In the genomic region with DNA sequence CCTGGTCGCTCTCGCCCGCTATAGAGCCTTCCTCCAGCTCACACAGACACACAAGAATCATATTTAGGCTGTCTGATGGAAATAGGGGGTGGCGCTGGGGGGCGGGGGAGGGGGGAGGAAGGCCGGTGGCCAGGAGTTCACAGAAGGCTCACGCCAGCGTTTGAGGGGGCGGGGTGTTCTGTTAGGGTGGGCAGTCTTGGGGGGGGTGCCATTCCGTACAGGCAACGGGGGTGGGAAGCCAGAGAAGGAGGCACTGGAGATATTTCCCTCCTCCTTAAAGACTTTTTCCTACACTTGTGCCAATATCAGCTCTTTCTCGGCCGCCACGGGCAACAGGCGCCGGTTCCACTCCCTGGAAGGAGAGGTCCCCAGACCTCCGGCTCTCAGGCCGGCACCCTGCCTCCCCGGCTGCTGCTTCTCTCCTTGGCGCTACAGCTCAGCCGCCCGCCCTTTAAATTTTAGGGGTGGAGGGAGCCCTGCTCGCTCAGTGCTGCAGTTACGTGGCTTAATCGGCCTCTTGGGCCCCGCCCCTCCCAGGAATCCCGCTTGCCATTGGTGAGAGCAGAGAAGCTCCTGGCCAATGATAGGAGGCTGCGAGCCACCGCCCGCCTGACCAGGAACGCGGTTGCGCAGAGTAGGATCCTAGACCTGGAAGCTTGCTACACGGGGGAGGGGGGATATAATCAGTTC, we compare ENCODE assay signal across 8 mouse cellular contexts. TPM values are rescaled to one million over a fixed set of nuclear protein-coding genes. Genes with fewer than 3 reads are reported as not detected.
A peak's percentile ranks its signal among the peaks of the same experiment; 100 is the strongest.
DNase-seq lines count a peak whose midpoint lies in the region; ATAC-seq and TF ChIP-seq lines count a peak whose summit lies in the region.

No protein-coding gene starts in this region.

- TF ChIP-seq CTCF in kidney, adult 2 months (conservative IDR thresholded peaks at IDR 0.05; ENCODE audit: insufficient read depth, insufficient read length, low read depth, low read length): no peak

- H3K36me3 ChIP-seq in embryonic facial prominence, embryonic 13.5 days: no peaks in the 10 kb centered on the region
- H3K36me3 ChIP-seq in kidney, adult 2 months (ENCODE audit: control insufficient read depth, insufficient read depth, low read length): no peaks in the 10 kb centered on the region
- no peaks in the 10 kb centered on the region for H3K36me3 ChIP-seq in limb, embryonic 13.5 days
- H3K36me3 ChIP-seq in midbrain, embryonic 16.5 days (ENCODE audit: control insufficient read depth, insufficient read depth, low read length): no peaks in the 10 kb centered on the region

- peak overlapping the region; percentile 88 for H3K4me2 ChIP-seq in embryonic facial prominence, embryonic 13.5 days
- H3K4me2 ChIP-seq in limb, embryonic 13.5 days (replicated peaks): peak overlapping the region; percentile 86
- H3K4me2 ChIP-seq in midbrain, embryonic 16.5 days (ENCODE audit: low read length): peak overlapping the region; percentile 92

- peak; percentile 38 for TF ChIP-seq POLR2A in kidney, adult 2 months (IDR thresholded peaks at IDR 0.05; ENCODE audit: low read depth, low read length)

- DNase-seq in 3134 (ENCODE audit: extremely low read depth, insufficient read length, low spot score): peak; percentile 89
- DNase-seq in adrenal gland, postnatal 36 days: peak; percentile 98 to 99
- peak; percentile 97 to 99 for DNase-seq in heart, adult 18-20 months
- peak; percentile 99 for DNase-seq in kidney, adult 2 months
- peak; percentile 74 to 92 for DNase-seq in spleen, postnatal 10 days (ENCODE audit: low spot score in 2 of 2)

- H3K27me3 ChIP-seq in embryonic facial prominence, embryonic 13.5 days: 0 out of 2 replicates have a peak, but pooled peaks cover 7% of the 10 kb centered on the region
- H3K27me3 ChIP-seq in kidney, adult 2 months (replicated peaks; ENCODE audit: control insufficient read depth, insufficient read depth, low read length): no peaks in the 10 kb centered on the region
- H3K27me3 ChIP-seq in limb, embryonic 13.5 days: peaks cover 11% of the 10 kb centered on the region; the same call in 1 of the 2 replicates
- no peaks in the 10 kb centered on the region; the same call in 1 of the 2 replicates for H3K27me3 ChIP-seq in midbrain, embryonic 16.5 days (ENCODE audit: control insufficient read depth, insufficient read depth, low read depth, low read length)

- no peaks in the 10 kb centered on the region for H3K9me3 ChIP-seq in embryonic facial prominence, embryonic 13.5 days
- H3K9me3 ChIP-seq in limb, embryonic 13.5 days: no peaks in the 10 kb centered on the region
- H3K9me3 ChIP-seq in midbrain, embryonic 16.5 days (replicated peaks; ENCODE audit: control insufficient read depth, low read length, poor library complexity, severe bottlenecking): no peaks in the 10 kb centered on the region

- H3K27ac ChIP-seq in embryonic facial prominence, embryonic 13.5 days: peak overlapping the region; percentile 95
- peak overlapping the region; percentile 79 for H3K27ac ChIP-seq in kidney, adult 2 months (ENCODE audit: insufficient read depth, low read depth, low read length)
- peak overlapping the region; percentile 85 for H3K27ac ChIP-seq in limb, embryonic 13.5 days
- H3K27ac ChIP-seq in midbrain, embryonic 16.5 days (ENCODE audit: low read length): peak overlapping the region; percentile 77

- WGBS in embryonic facial prominence, embryonic 13.5 days: 0% methylated on average over 34 of the region's 34 CpGs
- WGBS in kidney, adult 2 months: 1% methylated on average over 34 of the region's 34 CpGs
- 0% methylated on average over 33 of the region's 34 CpGs for WGBS in limb, embryonic 13.5 days
- WGBS in midbrain, embryonic 16.5 days: under 1% methylated on average over 34 of the region's 34 CpGs

- peaks cover 44% of the 10 kb centered on the region for H3K4me1 ChIP-seq in embryonic facial prominence, embryonic 13.5 days
- H3K4me1 ChIP-seq in kidney, adult 2 months (ENCODE audit: control insufficient read depth, insufficient read depth, low read length): peaks cover 11% of the 10 kb centered on the region; the same call in 1 of the 2 replicates
- H3K4me1 ChIP-seq in limb, embryonic 13.5 days: peaks cover 39% of the 10 kb centered on the region
- peaks cover 14% of the 10 kb centered on the region for H3K4me1 ChIP-seq in midbrain, embryonic 16.5 days (ENCODE audit: control insufficient read depth, insufficient read depth, low read length)

- ATAC-seq in embryonic facial prominence, embryonic 13.5 days (ENCODE audit: insufficient number of reproducible peaks, insufficient read depth, low FRiP score, low TSS enrichment, low read depth): peak; percentile 92
- peak; percentile 95 for ATAC-seq in limb, embryonic 13.5 days (ENCODE audit: low FRiP score, low read depth)
- ATAC-seq in midbrain, embryonic 16.5 days: peak; percentile 98

- H3K9ac ChIP-seq in embryonic facial prominence, embryonic 13.5 days: peak overlapping the region; percentile 81
- H3K9ac ChIP-seq in limb, embryonic 13.5 days: peak overlapping the region; percentile 70
- H3K9ac ChIP-seq in midbrain, embryonic 16.5 days (ENCODE audit: low read depth, low read length): peak overlapping the region; percentile 73

- peak overlapping the region; percentile 53 for H3K4me3 ChIP-seq in embryonic facial prominence, embryonic 13.5 days
- H3K4me3 ChIP-seq in kidney, adult 2 months (ENCODE audit: insufficient read depth, low read depth, low read length): peak overlapping the region; percentile 69
- peak overlapping the region; percentile 53 for H3K4me3 ChIP-seq in limb, embryonic 13.5 days
- H3K4me3 ChIP-seq in midbrain, embryonic 16.5 days (ENCODE audit: low read depth, low read length): peak overlapping the region; percentile 53

RNA-seq across cellular contexts. Expression of gene Creb3l1, which starts 16.2 kb away (rescaled TPM):
- total RNA-seq in adrenal gland, postnatal 36 days (2021): 10 to 100 TPM in 1 of 2 experiments, 1 to 10 TPM in 1; 6.2 to 30.5 TPM
- 11.6 and 13.4 TPM in 2 replicates for polyA plus RNA-seq in embryonic facial prominence, embryonic 13.5 days (2015; fragmentation: Nextera tagmentation; extraction: Ambion mirVana)
- 1 to 10 TPM; 4.3 to 6.5 TPM for total RNA-seq in heart, adult 18-20 months (2021)
- 6.7 and 8.9 TPM in 2 replicates for polyA plus RNA-seq in kidney, adult 2 months (2012; rRNA removed)
- 10.1 and 10.9 TPM in 2 replicates for polyA plus RNA-seq in limb, embryonic 13.5 days (2015; fragmentation: Nextera tagmentation; extraction: Ambion mirVana)
- 1.2 and 1.9 TPM in 2 replicates for polyA plus RNA-seq in midbrain, embryonic 16.5 days (2015; fragmentation: Nextera tagmentation; extraction: Ambion mirVana)

RNA-seq across cellular contexts. Expression of gene Dgkz, which starts 32.4 kb away (rescaled TPM):
- total RNA-seq in adrenal gland, postnatal 36 days (2021): 10 to 100 TPM; 45.1 to 48.0 TPM
- 34.2 and 41.9 TPM in 2 replicates for polyA plus RNA-seq in embryonic facial prominence, embryonic 13.5 days (2015; fragmentation: Nextera tagmentation; extraction: Ambion mirVana)
- total RNA-seq in heart, adult 18-20 months (2021): 10 to 100 TPM; 33.8 to 35.9 TPM
- 106 and 119 TPM in 2 replicates for polyA plus RNA-seq in kidney, adult 2 months (2012; rRNA removed)
- polyA plus RNA-seq in limb, embryonic 13.5 days (2015; fragmentation: Nextera tagmentation; extraction: Ambion mirVana): 33.0 and 34.0 TPM in 2 replicates
- polyA plus RNA-seq in midbrain, embryonic 16.5 days (2015; fragmentation: Nextera tagmentation; extraction: Ambion mirVana): 28.3 and 33.3 TPM in 2 replicates

Comparison
In these comparisons a context has a peak if more than half of its experiments do, and no peak if none do; other contexts are left out.
1. Peak in every context shown above with its lines: DNase-seq, ATAC-seq, H3K4me3 ChIP-seq and H3K27ac ChIP-seq.